Mouse (Mus musculus) neural tube, embryonic 14.5 days (tissue): ENCODE data around the gene Msl1. TPM values are rescaled to one million over a fixed set of nuclear protein-coding genes. Genes with fewer than 3 reads are reported as not detected.
"Not testable (repeated sequence)": the region's sequence is repeated elsewhere in the genome, so short reads cannot be mapped to it uniquely, and the experiment has no call there.

Source experiments
- ATAC-seq: fragments of 200-750 bp; cut with Nextera tagmentation; 2 replicates; pipeline ENCODE4 v1.8.0; 2017; ENCODE audit warnings: low read depth, mild to moderate bottlenecking, moderate TSS enrichment, moderate library complexity
- H3K27ac ChIP-seq: fragments of 300-500 bp; sonication (generic); 2 replicates; pipeline ENCODE4 v1.5.1; 2014; ENCODE audit warnings: low read depth, mild to moderate bottlenecking, control low read depth, low read length, moderate library complexity, mixed read lengths
- H3K27me3 ChIP-seq: fragments of 300-500 bp; sonication (generic); 2 replicates; pipeline ENCODE4 v1.6.1; 2014; ENCODE audit warnings: low read length; ENCODE audit not compliant: control insufficient read depth, insufficient read depth
- H3K36me3 ChIP-seq: fragments of 300-500 bp; sonication (generic); 2 replicates; pipeline ENCODE4 v1.6.1; 2014; ENCODE audit warnings: low read length, mixed read lengths; ENCODE audit not compliant: control insufficient read depth, insufficient read depth
- H3K4me1 ChIP-seq: fragments of 300-500 bp; sonication (generic); 2 replicates; pipeline ENCODE4 v1.6.1; 2014; ENCODE audit warnings: low read length; ENCODE audit not compliant: control insufficient read depth, insufficient read depth
- H3K4me2 ChIP-seq: fragments of 300-500 bp; sonication (generic); 2 replicates; pipeline ENCODE4 v1.6.1; 2014; ENCODE audit warnings: mild to moderate bottlenecking, low read depth, low read length, control low read depth
- H3K4me3 ChIP-seq: fragments of 300-500 bp; sonication (generic); 2 replicates; pipeline ENCODE4 v1.5.1; 2014; ENCODE audit warnings: low read depth, low read length, control low read depth, mixed read lengths
- H3K9ac ChIP-seq: fragments of 300-500 bp; sonication (generic); replicated peaks from 2 replicates; pipeline ENCODE4 v1.6.1; 2014; ENCODE audit warnings: low read depth, mild to moderate bottlenecking, control low read depth, low read length, mixed read lengths
- H3K9me3 ChIP-seq: fragments of 300-500 bp; sonication (generic); 2 replicates; pipeline ENCODE4 v1.6.1; 2016; ENCODE audit warnings: low read length; ENCODE audit not compliant: control insufficient read depth
- WGBS: fragments of 180-500 bp; shearing (Covaris S2); extraction: QIAGEN DNeasy Blood & Tissue Kit; methylation state at CpG from one replicate; pipeline ENCODE4 v1.1.7; 2014; 5-methylcytosine and 5-hydroxymethylcytosine counted together
- polyA plus RNA-seq: library from polyadenylated mRNA; unstranded; fragments of >200 nt; fragmentation: Nextera tagmentation; extraction: Ambion mirVana; gene quantifications from 2 replicates; pipeline ENCODE4 v1.2.1, GENCODE M21; 2014

The Msl1 gene
- polyA plus RNA-seq, 1 experiment from 2014 or later: 24.2 TPM

DNA sequence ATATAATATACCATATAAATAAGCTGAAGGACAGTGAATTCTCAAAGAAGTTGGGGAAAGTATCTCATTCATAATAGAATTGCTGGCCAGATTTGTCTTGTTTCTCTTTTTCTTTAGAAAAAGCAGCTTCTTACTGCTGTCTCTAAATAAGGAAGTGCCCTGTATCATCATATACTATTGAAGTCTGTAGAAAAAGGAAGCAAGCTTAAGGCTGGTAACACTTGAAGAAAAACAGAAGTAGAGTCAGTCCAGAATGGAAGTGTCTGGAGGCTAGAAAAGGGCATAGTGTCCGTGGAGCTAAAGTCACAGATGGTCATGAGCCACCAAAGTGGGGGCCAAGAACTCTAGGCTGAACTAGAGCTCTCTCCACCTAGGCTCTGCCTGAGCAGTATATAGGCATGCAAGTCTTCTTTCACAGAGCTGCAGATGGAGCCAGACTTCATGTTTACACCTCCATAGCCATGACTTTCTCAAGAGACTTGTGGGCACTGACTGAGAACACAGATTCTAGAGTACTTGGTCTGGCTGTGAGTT, 21.5 kb downstream of the Msl1 start:
- Histone ChIP-seq H3K9ac (no peak overlapping the region), H3K27me3 (no peaks in the 10 kb centered on the region), H3K4me1 (no peaks in the 10 kb centered on the region), H3K27ac (no peak overlapping the region), H3K4me3 (no peak overlapping the region), H3K9me3 (no peaks in the 10 kb centered on the region), H3K4me2 (no peak overlapping the region), H3K36me3 (peaks cover 26% of the 10 kb centered on the region)
- 100% methylated on average over 1 of the region's 1 CpGs for WGBS
- no peak for ATAC-seq

DNA sequence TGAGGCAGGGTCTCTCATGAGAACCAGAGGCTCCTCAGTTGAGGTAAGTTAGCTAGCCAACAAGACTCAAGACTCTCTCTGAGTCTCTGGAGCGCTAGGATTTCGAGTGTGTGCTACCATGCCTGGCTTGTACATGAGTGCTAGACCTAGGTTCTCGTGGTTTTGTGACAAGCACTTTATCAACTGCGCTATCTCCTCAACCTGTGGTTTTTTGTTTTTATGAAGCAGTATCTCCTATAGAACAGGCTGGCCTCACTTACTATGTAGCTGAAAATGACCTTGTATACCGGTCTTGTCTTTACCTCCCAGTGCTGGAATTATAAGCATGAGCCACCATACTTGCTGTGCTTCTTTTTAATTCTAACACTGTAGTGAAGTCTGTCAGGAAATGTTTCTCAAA, 25.7 kb downstream of the Msl1 start:
- Histone ChIP-seq H3K4me1 (no peaks in the 10 kb centered on the region), H3K36me3 (peaks cover 43% of the 10 kb centered on the region), H3K4me3 (no peak overlapping the region), H3K27ac (no peak overlapping the region), H3K4me2 (no peak overlapping the region), H3K9ac (no peak overlapping the region), H3K9me3 (no peaks in the 10 kb centered on the region), H3K27me3 (no peaks in the 10 kb centered on the region)
- 97% methylated on average over 5 of the region's 5 CpGs for WGBS
- no peak for ATAC-seq

DNA sequence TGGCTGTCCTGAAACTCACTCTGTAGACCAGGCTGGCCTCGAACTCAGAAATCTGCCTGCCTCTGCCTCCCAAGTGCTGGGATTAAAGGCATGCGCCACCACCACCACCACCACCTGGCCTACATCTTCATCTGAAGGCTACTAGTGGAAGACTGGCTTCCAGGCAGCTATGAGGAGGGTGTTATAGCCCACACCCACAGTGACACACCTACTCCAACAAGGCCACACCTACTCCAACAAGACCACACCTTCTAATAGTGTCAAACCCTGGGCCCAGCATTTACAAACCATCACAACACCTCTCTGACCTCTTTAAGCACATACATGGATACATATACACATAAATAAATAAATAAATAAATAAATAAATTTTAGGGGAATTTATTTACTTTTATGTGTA, 30.8 kb downstream of the Msl1 start:
- H3K27ac ChIP-seq, H3K4me2 ChIP-seq, H3K4me1 ChIP-seq, H3K9me3 ChIP-seq, H3K4me3 ChIP-seq, H3K9ac ChIP-seq, ATAC-seq, H3K27me3 ChIP-seq: not testable (repeated sequence)
- peaks cover 55% of the 10 kb centered on the region for H3K36me3 ChIP-seq
- 94% methylated on average over 2 of the region's 2 CpGs for WGBS

DNA sequence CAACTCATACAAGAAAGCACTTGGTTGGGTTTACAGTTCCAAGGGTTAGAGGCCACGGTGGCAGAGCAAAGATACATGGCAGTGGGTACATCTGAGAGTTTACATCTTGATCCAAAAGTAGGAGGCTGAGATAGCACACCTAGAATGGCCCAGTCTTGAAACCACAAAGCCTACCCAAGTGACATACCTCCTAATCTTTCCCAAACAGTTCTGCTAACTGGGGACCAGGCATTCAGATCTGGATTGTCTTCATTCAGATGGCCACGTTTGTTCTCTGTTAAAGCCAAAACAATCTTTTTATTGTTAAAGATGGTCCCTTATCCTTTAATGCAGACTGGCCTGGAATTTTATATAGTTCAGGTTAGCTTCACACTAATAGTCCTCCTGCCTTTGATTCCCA, 32.6 kb downstream of the Msl1 start:
- Histone ChIP-seq H3K9ac (no peak overlapping the region), H3K36me3 (peaks cover 60% of the 10 kb centered on the region), H3K4me1 (no peaks in the 10 kb centered on the region), H3K9me3 (no peaks in the 10 kb centered on the region), H3K4me3 (no peak overlapping the region), H3K27ac (no peak overlapping the region), H3K4me2 (no peak overlapping the region), H3K27me3 (no peaks in the 10 kb centered on the region)
- ATAC-seq: no peak
- WGBS: 87% methylated on average over 2 of the region's 2 CpGs

DNA sequence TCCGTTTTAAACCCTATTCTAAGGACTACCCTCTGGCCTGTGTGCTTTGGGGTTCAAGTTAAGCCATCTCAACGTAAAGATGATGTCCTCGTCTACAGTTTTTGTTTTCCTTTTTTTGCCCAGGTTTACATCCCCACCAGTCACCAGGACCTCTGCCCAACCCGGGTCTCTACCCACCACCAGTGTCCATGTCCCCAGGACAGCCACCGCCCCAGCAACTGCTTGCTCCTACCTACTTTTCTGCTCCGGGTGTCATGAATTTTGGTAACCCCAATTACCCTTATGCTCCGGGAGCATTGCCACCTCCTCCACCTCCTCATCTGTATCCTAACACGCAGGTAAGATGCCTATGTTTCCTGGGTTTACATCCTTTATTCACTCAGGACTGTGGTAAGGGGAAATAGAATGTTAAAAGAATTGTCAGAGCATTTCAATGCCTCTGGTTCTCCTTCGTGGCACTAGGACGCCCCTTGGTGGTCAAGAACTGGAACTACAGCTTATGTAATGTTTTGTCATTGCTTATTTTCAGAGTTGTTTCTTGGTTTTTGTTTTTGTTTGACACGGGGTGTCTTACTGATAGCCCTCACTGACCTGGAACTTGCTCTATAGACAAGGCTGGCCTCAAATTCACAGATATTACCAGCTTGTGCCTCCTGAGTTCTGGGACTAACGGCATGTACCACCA, 33.9 kb downstream of the Msl1 start:
- Histone ChIP-seq H3K4me3 (no peak overlapping the region), H3K27me3 (no peaks in the 10 kb centered on the region), H3K4me2 (no peak overlapping the region), H3K27ac (no peak overlapping the region), H3K36me3 (peaks cover 65% of the 10 kb centered on the region), H3K9ac (no peak overlapping the region), H3K9me3 (no peaks in the 10 kb centered on the region), H3K4me1 (no peaks in the 10 kb centered on the region)
- no peak for ATAC-seq
- 76% methylated on average over 12 of the region's 12 CpGs for WGBS

DNA sequence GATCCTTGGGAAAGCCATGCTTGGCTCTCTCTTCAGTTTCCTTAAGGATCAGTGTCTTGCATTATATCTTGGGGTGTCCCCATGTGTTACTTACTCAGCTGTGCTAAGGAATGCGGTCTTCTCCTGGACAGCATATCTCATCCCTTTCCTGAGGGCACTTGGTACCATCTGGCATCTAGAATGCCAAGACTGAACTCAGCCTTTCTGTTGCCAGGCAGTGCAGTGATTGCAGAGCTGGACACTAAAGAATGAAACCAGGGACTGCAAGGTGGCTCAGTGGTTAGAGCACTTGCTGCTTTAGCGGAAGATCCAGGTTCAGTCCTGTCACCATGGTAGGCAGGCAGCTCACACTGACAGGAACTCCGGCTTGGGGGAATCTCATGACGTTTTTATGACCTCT, 34.6 kb downstream of the Msl1 start:
- Histone ChIP-seq H3K4me1 (no peaks in the 10 kb centered on the region), H3K27ac (no peak overlapping the region), H3K9me3 (no peaks in the 10 kb centered on the region), H3K36me3 (peaks cover 60% of the 10 kb centered on the region), H3K4me2 (no peak overlapping the region), H3K9ac (no peak overlapping the region), H3K4me3 (no peak overlapping the region), H3K27me3 (no peaks in the 10 kb centered on the region)
- 70% methylated on average over 4 of the region's 4 CpGs for WGBS
- ATAC-seq: no peak

DNA sequence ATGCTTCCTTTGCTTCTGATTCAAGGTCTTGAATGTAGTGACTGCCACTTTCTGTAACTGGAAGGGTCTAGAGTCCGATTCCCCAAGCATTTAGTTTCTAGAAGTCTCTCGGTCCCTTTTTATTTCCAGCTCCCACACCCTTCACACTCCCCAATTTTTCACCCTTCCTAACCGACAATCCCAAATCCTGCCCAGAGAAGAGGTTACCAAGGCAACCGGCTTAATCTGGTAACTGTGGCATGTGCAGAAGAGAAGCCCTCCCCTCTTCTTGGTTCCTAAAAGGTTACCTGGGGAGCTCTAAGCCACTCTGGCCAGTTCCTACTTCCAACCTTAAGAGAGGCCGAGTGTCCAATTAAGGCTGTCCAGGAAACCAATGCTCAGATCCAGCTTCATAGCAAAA, 40.0 kb downstream of the Msl1 start:
- H3K4me1 ChIP-seq: peaks cover 6% of the 10 kb centered on the region; the same call in 1 of the 2 replicates
- H3K9me3 ChIP-seq: no peaks in the 10 kb centered on the region
- H3K27me3 ChIP-seq: no peaks in the 10 kb centered on the region
- peaks cover 34% of the 10 kb centered on the region for H3K36me3 ChIP-seq
- H3K4me2 ChIP-seq: no peak overlapping the region
- no peak overlapping the region for H3K27ac ChIP-seq
- no peak overlapping the region for H3K4me3 ChIP-seq
- ATAC-seq: no peak
- H3K9ac ChIP-seq: no peak overlapping the region
- WGBS: 52% methylated on average over 5 of the region's 5 CpGs

DNA sequence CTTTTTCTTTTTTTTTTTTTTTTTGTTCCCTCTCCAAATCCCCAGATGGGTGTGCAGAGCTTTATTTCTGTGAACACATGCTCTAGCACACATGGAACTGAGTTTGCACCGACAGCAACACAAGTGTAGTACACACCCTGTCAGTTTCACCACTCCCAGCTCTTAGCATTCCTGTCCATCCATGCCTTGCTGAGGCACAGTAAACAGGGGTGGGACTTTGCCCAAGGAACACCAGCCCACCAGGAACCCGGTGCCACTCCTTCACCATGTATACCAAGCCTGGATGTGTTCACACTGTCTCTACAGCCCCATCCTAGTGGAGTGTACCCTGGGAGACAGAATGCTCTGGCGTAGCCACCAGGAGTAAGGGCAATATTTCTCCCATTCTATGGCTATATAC, 40.4 kb downstream of the Msl1 start:
- no peak overlapping the region for H3K27ac ChIP-seq
- no peaks in the 10 kb centered on the region for H3K27me3 ChIP-seq
- H3K9me3 ChIP-seq: no peaks in the 10 kb centered on the region
- no peak overlapping the region for H3K9ac ChIP-seq
- no peak overlapping the region for H3K4me3 ChIP-seq
- peaks cover 34% of the 10 kb centered on the region for H3K36me3 ChIP-seq
- H3K4me2 ChIP-seq: no peak overlapping the region
- ATAC-seq: no peak
- WGBS: 69% methylated on average over 3 of the region's 3 CpGs
- H3K4me1 ChIP-seq: peaks cover 6% of the 10 kb centered on the region; the same call in 1 of the 2 replicates

DNA sequence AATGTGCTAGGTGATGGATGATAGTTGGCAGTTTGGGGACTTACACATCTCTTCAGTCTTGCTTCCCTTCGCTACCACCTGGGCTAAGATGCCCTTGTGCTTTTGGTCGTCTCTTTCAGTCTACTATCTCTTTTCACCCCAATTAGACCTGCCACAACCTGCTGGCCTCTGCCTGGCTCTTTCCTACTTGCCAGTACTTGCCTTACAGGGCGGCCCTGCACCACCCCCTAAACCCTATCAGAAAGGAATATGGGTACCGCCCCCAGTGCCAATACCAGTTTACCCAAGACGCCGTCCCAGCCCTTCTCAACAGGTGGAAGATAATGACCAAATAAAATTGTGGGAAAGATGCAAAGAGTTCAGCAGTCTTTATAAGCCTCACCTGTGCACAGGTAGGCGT, 40.8 kb downstream of the Msl1 start:
- H3K4me1 ChIP-seq: peaks cover 6% of the 10 kb centered on the region; the same call in 1 of the 2 replicates
- no peak overlapping the region for H3K27ac ChIP-seq
- 28% methylated on average over 7 of the region's 7 CpGs for WGBS
- H3K9me3 ChIP-seq: no peaks in the 10 kb centered on the region
- H3K4me3 ChIP-seq: peak overlapping the region; percentile 79
- no peaks in the 10 kb centered on the region for H3K27me3 ChIP-seq
- peaks cover 33% of the 10 kb centered on the region for H3K36me3 ChIP-seq
- ATAC-seq: 0 out of 2 replicates have a peak, but pooled peaks have one; percentile 7
- peak overlapping the region; percentile 83 for H3K4me2 ChIP-seq
- H3K9ac ChIP-seq: no peak overlapping the region
